Mouse (Mus musculus): ENCODE results near the gene Slc30a7. TPM values are rescaled to one million over a fixed set of nuclear protein-coding genes. Genes with fewer than 3 reads are reported as not detected.

The Slc30a7 gene
- total and polyA plus RNA-seq, 3 experiments = 8.1 to 19.1 TPM; not detected in 1

DNA sequence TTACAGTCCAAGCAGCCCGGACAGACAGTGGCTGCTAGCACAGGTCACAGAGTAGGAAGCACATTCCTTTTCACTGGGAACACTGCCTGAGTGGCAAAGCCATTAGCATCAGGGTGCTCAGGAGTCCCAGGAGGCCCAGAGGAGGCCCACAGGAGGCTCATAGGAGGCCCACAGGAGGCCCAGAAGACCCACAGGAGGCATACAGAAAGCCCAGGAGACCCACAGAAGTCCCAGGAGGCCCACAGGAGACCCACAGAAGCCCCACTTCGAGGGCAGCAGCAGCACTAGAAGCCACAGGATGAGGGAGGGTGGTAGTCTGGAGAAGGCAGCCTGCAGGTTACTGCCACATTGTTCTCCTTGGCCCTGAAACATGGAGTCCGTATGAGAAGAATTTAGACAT lies 54.1 kb downstream of the Slc30a7 start:
- no peak for DNase-seq (ENCODE audit: low read depth, low spot score)
- Histone ChIP-seq H3K27me3 (ENCODE audit: control insufficient read depth in 1 of 2, insufficient read depth in 2 of 2, low read length in 2 of 2) (no peaks in the 10 kb centered on the region), H3K79me2 (ENCODE audit: control insufficient read depth, insufficient read depth, low read length, poor library complexity) (no peaks in the 10 kb centered on the region), H3K27ac (ENCODE audit: control insufficient read depth, low read depth, low read length) (no peak overlapping the region), H3K4me1 (ENCODE audit: control insufficient read depth in 1 of 2, insufficient read depth in 2 of 2, low read length in 2 of 2) (peaks cover 0 to 4% of the 10 kb centered on the region in 2 experiments; a peak in 3 of 4 replicates), H3K9me3 (replicated peaks; ENCODE audit: insufficient read depth, low read length) (no peaks in the 10 kb centered on the region), H3K9ac (ENCODE audit: control insufficient read depth, low read depth, low read length, poor library complexity, severe bottlenecking) (no peak overlapping the region), H3K36me3 (ENCODE audit: control insufficient read depth in 1 of 2, insufficient read depth in 2 of 2, low read length in 2 of 2) (peaks cover 9 to 10% of the 10 kb centered on the region in 2 experiments), H3K4me3 (ENCODE audit: control insufficient read depth in 1 of 2, insufficient read depth in 1 of 2, low read depth in 2 of 2, low read length in 2 of 2) (no peak overlapping the region)
- TF ChIP-seq MAFK (IDR thresholded peaks at IDR 0.05; ENCODE audit: borderline replicate concordance, low read depth, low read length) (no peak), TAL1 (IDR thresholded peaks at IDR 0.05; ENCODE audit: low read length) (no peak), JUND (IDR thresholded peaks at IDR 0.05; ENCODE audit: low read depth, low read length) (no peak), USF1 (IDR thresholded peaks at IDR 0.05; ENCODE audit: low read depth, low read length) (no peak), MXI1 (IDR thresholded peaks at IDR 0.05; ENCODE audit: low read depth, low read length) (no peak), MAX (IDR thresholded peaks at IDR 0.05; ENCODE audit: low read length) (no peak), ETS1 (IDR thresholded peaks at IDR 0.05; ENCODE audit: low read depth, low read length) (no peak), POLR2AphosphoS2 (IDR thresholded peaks at IDR 0.05; ENCODE audit: low read length) (no peak), NELFE (IDR thresholded peaks at IDR 0.05; ENCODE audit: low read depth, low read length) (no peak), POLR2AphosphoS5 (IDR thresholded peaks at IDR 0.05; ENCODE audit: borderline replicate concordance, low read depth, low read length) (no peak), GABPA (IDR thresholded peaks at IDR 0.05; ENCODE audit: low read depth, low read length) (no peak), CHD2 (IDR thresholded peaks at IDR 0.05; ENCODE audit: low read length) (no peak), MAZ (IDR thresholded peaks at IDR 0.05; ENCODE audit: low read depth, low read length) (no peak), NRF1 (IDR thresholded peaks at IDR 0.05; ENCODE audit: insufficient read depth, low read depth, low read length, poor library complexity, severe bottlenecking) (no peak), UBTF (IDR thresholded peaks at IDR 0.05; ENCODE audit: borderline replicate concordance, insufficient read depth, low read depth, low read length) (no peak), RAD21 (IDR thresholded peaks at IDR 0.05; ENCODE audit: low read depth, low read length) (no peak)

DNA sequence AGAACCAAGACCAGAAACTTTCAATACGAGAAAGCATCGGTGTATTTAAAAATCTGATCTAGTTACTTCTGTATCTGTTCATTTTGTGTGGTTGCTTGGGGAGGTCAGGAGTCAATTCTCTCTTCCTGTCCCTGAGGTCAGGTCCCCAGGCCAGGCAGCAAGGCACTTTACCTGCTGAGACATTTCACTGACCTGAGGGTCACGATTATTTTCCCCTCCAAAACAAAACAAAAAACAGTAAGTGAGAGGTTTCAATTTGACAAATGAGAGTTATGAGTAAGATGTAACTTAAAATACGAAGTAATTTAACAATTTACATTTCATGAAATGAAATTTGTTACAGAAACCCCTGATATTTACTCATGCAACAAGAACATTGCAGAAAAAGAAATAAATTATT lies 54.9 kb downstream of the Slc30a7 start:
- H3K79me2 ChIP-seq (ENCODE audit: control insufficient read depth, insufficient read depth, low read length, poor library complexity) = no peaks in the 10 kb centered on the region
- DNase-seq (ENCODE audit: low read depth, low spot score) = no peak
- H3K4me3 ChIP-seq (ENCODE audit: control insufficient read depth in 1 of 2, insufficient read depth in 1 of 2, low read depth in 2 of 2, low read length in 2 of 2) = no peak overlapping the region
- H3K27me3 ChIP-seq (ENCODE audit: control insufficient read depth in 1 of 2, insufficient read depth in 2 of 2, low read length in 2 of 2) = no peaks in the 10 kb centered on the region
- H3K27ac ChIP-seq (ENCODE audit: control insufficient read depth, low read depth, low read length) = no peak overlapping the region
- peaks cover 0 to 4% of the 10 kb centered on the region in 2 experiments; a peak in 3 of 4 replicates for H3K4me1 ChIP-seq (ENCODE audit: control insufficient read depth in 1 of 2, insufficient read depth in 2 of 2, low read length in 2 of 2)
- no peak overlapping the region for H3K9ac ChIP-seq (ENCODE audit: control insufficient read depth, low read depth, low read length, poor library complexity, severe bottlenecking)
- no peak for TF ChIP-seq TAL1 (IDR thresholded peaks at IDR 0.05; ENCODE audit: low read length)
- TF ChIP-seq MYB (IDR thresholded peaks at IDR 0.05; ENCODE audit: low read depth, low read length) = no peak
- no peak for TF ChIP-seq E2F4 (IDR thresholded peaks at IDR 0.05; ENCODE audit: borderline replicate concordance, low read depth, low read length)
- TF ChIP-seq USF2 (IDR thresholded peaks at IDR 0.05; ENCODE audit: borderline replicate concordance in 1 of 2, insufficient read depth in 1 of 2, low read depth in 1 of 2, low read length in 2 of 2) = no peak
- no peak for TF ChIP-seq ELF1 (IDR thresholded peaks at IDR 0.05; ENCODE audit: low read depth, low read length)
- TF ChIP-seq TCF12 (IDR thresholded peaks at IDR 0.05; ENCODE audit: low read depth, low read length) = no peak
- no peak for TF ChIP-seq MYC (IDR thresholded peaks at IDR 0.05; ENCODE audit: low read depth, low read length)
- TF ChIP-seq POLR2AphosphoS2 (IDR thresholded peaks at IDR 0.05; ENCODE audit: low read length) = no peak
- TF ChIP-seq RAD21 (IDR thresholded peaks at IDR 0.05; ENCODE audit: low read depth, low read length) = no peak
- no peak for TF ChIP-seq KAT2A (conservative IDR thresholded peaks at IDR 0.05; ENCODE audit: low read depth, low read length)
- TF ChIP-seq CHD1 (IDR thresholded peaks at IDR 0.05; ENCODE audit: low read depth, low read length) = no peak
- no peak for TF ChIP-seq ETS1 (IDR thresholded peaks at IDR 0.05; ENCODE audit: low read depth, low read length)
- TF ChIP-seq POLR2AphosphoS5 (IDR thresholded peaks at IDR 0.05; ENCODE audit: borderline replicate concordance, low read depth, low read length) = no peak
- TF ChIP-seq POLR2A (IDR thresholded peaks at IDR 0.05; ENCODE audit: control insufficient read depth in 1 of 2, insufficient read depth in 1 of 2, low read depth in 1 of 2, low read length in 2 of 2, poor library complexity in 1 of 2) = no peak
- TF ChIP-seq ZMIZ1 (IDR thresholded peaks at IDR 0.05; ENCODE audit: low read depth, low read length) = no peak
- peaks cover 9 to 10% of the 10 kb centered on the region in 2 experiments for H3K36me3 ChIP-seq (ENCODE audit: control insufficient read depth in 1 of 2, insufficient read depth in 2 of 2, low read length in 2 of 2)
- H3K9me3 ChIP-seq (replicated peaks; ENCODE audit: insufficient read depth, low read length) = no peaks in the 10 kb centered on the region

Data from MEL (cell line).